Mouse (Mus musculus) bone marrow macrophage, adult 2 months (primary cell): Measurements from ENCODE around the gene Tanc1.

ENCODE experiments used
- CTCF ChIP-seq: IDR thresholded peaks from 2 replicates; pipeline ENCODE4 v1.5.1; 2012; ENCODE audit warnings: low read depth, mild to moderate bottlenecking, low read length, moderate library complexity
- POLR2A ChIP-seq: IDR thresholded peaks from 2 replicates; pipeline ENCODE4 v1.6.1; 2012; ENCODE audit warnings: mild to moderate bottlenecking, low read depth, low read length, borderline replicate concordance

- TF ChIP-seq POLR2A, result no peak
- no peak for TF ChIP-seq CTCF
These were observed 24.3 kb upstream of the Tanc1 start for GRCm38 (mm10) chr2:59587387-59588095.
